Mouse (Mus musculus) effector memory CD4-positive, alpha-beta T cell, adult 7 months (primary cell): Measurements from ENCODE around the gene Traip. TPM values are rescaled to one million over a fixed set of nuclear protein-coding genes. Genes with fewer than 3 reads are reported as not detected.

Experiments
- polyA plus RNA-seq: library from polyadenylated mRNA; unstranded; fragments of 100-300 nt; shearing (Covaris generic); gene quantifications from one replicate; pipeline ENCODE4 v1.2.1, GENCODE M21; 2017

Gene Traip
- 2.4 TPM for polyA plus RNA-seq

GRCm38 (mm10) chr9:107949922-107950235 lies at the start of gene Traip:
TSS of gene Traip (plus strand) at chr9:107950136.

GRCm38 (mm10) chr9:107906252-107906966 lies 43.5 kb upstream of the Traip start, which contains the start of gene Mst1r:
TSS of gene Mst1r (plus strand) at chr9:107906873.

GRCm38 (mm10) chr9:107928169-107928568 lies 21.8 kb upstream of the Traip start, which contains the start of gene Actl11:
TSS of gene Actl11 (plus strand) at chr9:107928469.

DNA sequence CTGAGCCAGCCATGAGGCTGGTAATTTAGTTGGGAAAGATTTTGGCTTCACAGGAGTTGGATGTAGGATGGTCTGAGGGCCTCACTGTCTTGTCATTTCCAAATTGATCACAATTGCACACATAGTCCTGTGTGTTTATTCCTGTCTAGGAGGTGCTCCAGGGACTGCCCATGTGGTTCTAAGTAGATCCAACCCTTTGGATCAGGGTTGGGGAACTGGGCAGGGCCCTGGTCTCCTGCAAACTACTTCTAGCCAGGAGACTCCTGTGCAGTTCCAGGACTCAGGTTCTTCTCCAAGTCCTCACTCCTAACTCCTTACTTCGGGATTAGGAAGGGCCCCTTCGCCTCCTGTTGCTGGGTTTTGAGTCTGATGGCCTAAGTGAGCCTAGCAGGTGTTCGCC lies 14.6 kb upstream of the Traip start, which contains the start of gene Camkv:
Gene Camkv, plus strand, starts transcription at position 301 of the 400 bp plus-strand sequence.

GRCm38 (mm10) chr9:107975399-107976386 lies 25.8 kb downstream of the Traip start, which contains the start of gene Uba7:
TSS of gene Uba7 (plus strand) at chr9:107975505.

DNA sequence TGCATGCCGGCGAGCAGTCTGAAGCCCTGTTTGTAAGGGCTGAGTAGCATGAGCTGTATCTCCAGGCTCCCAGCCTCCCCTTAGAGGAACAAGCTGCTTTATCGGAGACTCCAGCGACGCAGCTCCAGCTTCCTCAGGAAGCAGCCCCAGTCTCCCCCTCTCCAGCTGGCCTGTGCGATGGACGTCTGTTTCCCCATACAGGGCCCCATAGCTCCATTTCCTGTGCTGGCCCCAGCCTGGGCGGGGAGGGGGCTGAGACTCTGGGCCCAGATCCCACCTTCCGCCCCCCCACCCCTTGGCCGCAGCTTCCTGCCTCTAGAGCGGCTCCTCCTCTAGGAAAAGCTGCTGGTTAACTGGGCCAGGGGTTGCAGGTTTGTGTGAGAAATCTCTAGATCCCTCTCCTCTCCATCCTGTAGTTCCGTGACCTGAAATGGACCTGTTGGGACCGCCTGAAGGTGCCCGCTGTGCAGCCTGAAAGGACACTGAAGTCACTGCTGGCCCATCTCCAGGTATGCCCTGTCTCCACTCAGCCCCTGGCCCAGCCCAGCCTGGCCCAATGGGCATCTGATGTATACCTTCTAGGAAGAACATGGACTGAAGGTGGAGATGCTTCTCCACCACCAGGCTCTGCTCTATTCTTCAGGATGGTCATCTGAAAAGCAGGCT lies 32.9 kb downstream of the Traip start, which contains the start of gene Gm20661:
Gene Gm20661, plus strand, starts transcription at position 378 of the 666 bp plus-strand sequence.

DNA sequence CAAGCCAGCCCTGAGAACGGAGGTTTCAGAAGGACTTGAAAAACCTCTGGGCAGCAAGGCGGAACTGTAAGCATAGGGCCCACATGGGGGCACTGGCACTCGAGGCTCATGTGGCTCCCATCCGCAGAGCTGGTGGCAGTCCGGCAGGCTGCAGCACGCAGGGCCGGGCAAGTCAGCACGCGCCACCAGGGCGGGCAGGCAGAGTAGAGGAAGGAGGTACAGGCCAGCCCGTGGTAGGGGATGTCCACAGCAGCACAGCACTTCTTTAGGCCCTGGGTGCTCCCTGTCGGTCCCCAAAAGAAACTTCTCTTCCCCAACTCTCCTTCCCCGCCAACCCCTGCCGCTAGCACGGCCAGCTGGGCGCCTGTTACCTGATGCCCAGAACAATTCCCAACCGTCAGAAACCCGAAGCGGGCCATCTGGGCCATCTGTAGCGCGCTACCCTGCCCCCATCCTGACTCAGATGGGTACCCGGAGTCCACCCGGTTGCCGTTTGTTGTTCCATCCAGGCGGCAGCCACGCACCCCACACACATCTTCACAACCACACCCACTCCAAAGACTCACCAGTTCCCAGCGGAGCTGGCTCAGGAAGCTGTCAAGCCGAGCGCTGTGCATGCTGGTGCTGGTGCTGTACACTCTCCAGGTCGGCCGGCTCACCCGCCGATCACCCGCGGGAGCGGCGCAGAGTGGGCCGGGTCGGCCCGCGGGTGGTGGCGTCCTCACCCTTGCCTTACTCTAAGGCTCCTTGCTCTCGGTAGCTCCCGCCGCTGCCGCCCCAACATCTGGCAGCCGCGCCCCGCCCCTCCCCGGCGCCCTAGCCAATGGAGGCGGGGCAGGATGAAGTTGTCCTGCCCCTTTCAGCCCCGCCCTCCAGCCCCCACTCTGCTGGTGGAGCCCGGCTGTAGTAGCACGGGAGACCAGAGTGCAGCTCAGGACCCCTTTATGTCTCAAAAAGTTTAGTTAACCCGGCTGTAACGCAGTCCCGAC lies 35.5 kb downstream of the Traip start, which contains the start of gene Inka1:
Gene Inka1, minus strand, starts transcription at position 749 of the 989 bp plus-strand sequence.

DNA sequence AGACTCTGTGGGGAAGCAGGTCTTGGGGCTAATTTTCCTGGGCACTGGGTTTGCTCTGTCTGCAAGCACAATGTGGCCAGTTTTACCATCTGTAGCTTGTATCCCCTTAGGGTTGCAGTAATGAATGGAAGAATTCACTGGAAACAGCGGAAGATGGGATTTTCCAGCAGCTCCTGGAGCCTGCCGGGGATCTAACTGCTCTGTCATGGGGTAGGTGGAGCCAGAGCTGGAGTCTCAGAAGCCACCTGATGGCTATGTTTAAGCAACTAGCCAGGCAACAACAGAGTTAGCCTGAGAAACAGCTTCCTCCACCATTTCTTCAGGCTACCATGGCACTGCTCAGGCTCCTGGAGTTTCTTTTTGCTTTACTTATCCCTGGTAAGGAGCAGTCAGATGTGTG lies 42.3 kb downstream of the Traip start, which contains the start of gene Cdhr4:
Gene Cdhr4, plus strand, starts transcription at position 301 of the 400 bp plus-strand sequence.

GRCm38 (mm10) chr9:107996049-107996448 lies 46.1 kb downstream of the Traip start, which contains the start of gene Gm20662:
TSS of gene Gm20662 (plus strand) at chr9:107996349.

GRCm38 (mm10) chr9:108001922-108002770 lies 52.2 kb downstream of the Traip start, which contains the start of gene Ip6k1:
TSS of gene Ip6k1 (plus strand) at chr9:108002501.

Other genes starting within 250 kb of the Traip start
- not detected for gene Sema3f, start 239.7 kb upstream of the Traip start, polyA plus RNA-seq
- gene Rbm5, start 179.1 kb upstream of the Traip start, polyA plus RNA-seq = 229 TPM
- 107 TPM for gene Rbm6, start 76.9 kb upstream of the Traip start, polyA plus RNA-seq
- gene Mon1a, start 62.0 kb upstream of the Traip start, polyA plus RNA-seq = 18.4 TPM
- gene Mst1r, start 43.3 kb upstream of the Traip start, polyA plus RNA-seq = 0.16 TPM
- gene Actl11, start 21.7 kb upstream of the Traip start, polyA plus RNA-seq = not detected
- gene Camkv, start 14.5 kb upstream of the Traip start, polyA plus RNA-seq = 0.57 TPM
- 150 TPM for gene Uba7, start 25.4 kb downstream of the Traip start, polyA plus RNA-seq
- not detected for gene Gm20661, start 32.9 kb downstream of the Traip start, polyA plus RNA-seq
- 0.88 TPM for gene Inka1, start 35.7 kb downstream of the Traip start, polyA plus RNA-seq
- gene Cdhr4, start 42.4 kb downstream of the Traip start, polyA plus RNA-seq = not detected
- gene Gm20662, start 46.2 kb downstream of the Traip start, polyA plus RNA-seq = not detected
- 137 TPM for gene Ip6k1, start 52.4 kb downstream of the Traip start, polyA plus RNA-seq
- 21.4 TPM for gene Gmppb, start 99.1 kb downstream of the Traip start, polyA plus RNA-seq
- gene Amigo3, start 103.0 kb downstream of the Traip start, polyA plus RNA-seq = 1.2 TPM
- gene Mst1, start 130.3 kb downstream of the Traip start, polyA plus RNA-seq = 2.1 TPM
- 115 TPM for gene Rnf123, start 133.2 kb downstream of the Traip start, polyA plus RNA-seq
- gene Apeh, start 144.5 kb downstream of the Traip start, polyA plus RNA-seq = 79.0 TPM
- gene Bsn, start 240.2 kb downstream of the Traip start, polyA plus RNA-seq = 0.28 TPM